Mouse (Mus musculus) bone marrow, adult 2 months (tissue): ENCODE measurements around the gene Ndst2.

Source experiments
- CTCF ChIP-seq: fragments of 200-500 bp; IDR thresholded peaks from 2 replicates; pipeline ENCODE4 v1.5.1; 2011; ENCODE audit warnings: low read length, control low read depth; ENCODE audit not compliant: control insufficient read depth, insufficient read depth
- POLR2A ChIP-seq: fragments of 200-500 bp; IDR thresholded peaks from 2 replicates; pipeline ENCODE4 v1.6.1; 2011; ENCODE audit warnings: low read depth, mild to moderate bottlenecking, control low read depth, low read length, borderline replicate concordance; ENCODE audit not compliant: control insufficient read depth

DNA sequence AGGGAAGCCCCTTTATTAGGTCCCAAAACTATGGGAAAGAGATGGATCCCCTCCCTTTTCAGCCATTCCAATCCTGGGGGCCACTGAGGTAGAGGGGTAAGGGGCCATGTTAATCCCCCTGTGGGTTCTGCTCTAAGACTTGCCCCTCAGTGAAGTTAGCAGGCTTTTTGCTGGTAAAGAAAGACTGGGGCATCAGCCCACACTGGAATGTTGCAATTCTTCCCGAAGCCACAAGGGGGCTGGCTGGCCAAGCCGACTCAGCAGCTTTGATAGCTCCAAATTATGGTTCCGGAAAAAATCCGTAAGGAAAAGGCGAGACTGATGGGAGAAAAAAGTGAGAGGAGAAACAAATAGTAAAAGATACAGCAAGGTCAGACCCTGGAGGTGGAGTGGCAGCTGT is 10.3 kb downstream of the Ndst2 start:
- TF ChIP-seq CTCF (peak; percentile 70), POLR2A (no peak)
